Mouse (Mus musculus): ENCODE measurements around the gene Il5ra. TPM values are rescaled to one million over a fixed set of nuclear protein-coding genes. Genes with fewer than 3 reads are reported as not detected.

Gene Il5ra
- polyA plus RNA-seq (2014; fragmentation: Nextera tagmentation; extraction: Ambion mirVana) = not detected in 2 replicates

- Histone ChIP-seq H3K36me3 (ENCODE audit: control insufficient read depth, insufficient read depth, low read length) (no peaks in the 10 kb centered on the region), H3K27me3 (ENCODE audit: control insufficient read depth, insufficient read depth, low read length) (no peaks in the 10 kb centered on the region), H3K4me1 (ENCODE audit: control insufficient read depth, insufficient read depth, low read length) (no peaks in the 10 kb centered on the region), H3K9me3 (ENCODE audit: control insufficient read depth, low read length) (no peaks in the 10 kb centered on the region), H3K4me3 (ENCODE audit: low read depth, low read length) (no peak within 1 kb of the TSS), H3K4me2 (ENCODE audit: low read depth, severe bottlenecking) (no peak within 1 kb of the TSS), H3K9ac (ENCODE audit: low read length) (no peak within 1 kb of the TSS), H3K27ac (replicated peaks; ENCODE audit: low read depth, low read length) (no peak within 1 kb of the TSS)
- WGBS = 77% methylated on average over 6 of the region's 6 CpGs
- DNase-seq (ENCODE audit: low spot score) (no peak), ATAC-seq (ENCODE audit: insufficient number of reproducible peaks, low FRiP score, low TSS enrichment, low read depth) (no peak)
Observed at GRCm38 (mm10) chr6:106748887-106749388, at the start of gene Il5ra. Gene Il5ra (minus strand): TSS chr6:106749037.

GRCm38 (mm10) chr6:106794094-106794814 lies 45.4 kb upstream of the Il5ra start:
- Histone ChIP-seq H3K4me2 (ENCODE audit: low read depth, severe bottlenecking) (no peak overlapping the region), H3K27ac (replicated peaks; ENCODE audit: low read depth, low read length) (no peak overlapping the region), H3K9ac (ENCODE audit: low read length) (no peak overlapping the region), H3K9me3 (ENCODE audit: control insufficient read depth, low read length) (no peaks in the 10 kb centered on the region), H3K27me3 (ENCODE audit: control insufficient read depth, insufficient read depth, low read length) (no peaks in the 10 kb centered on the region), H3K36me3 (ENCODE audit: control insufficient read depth, insufficient read depth, low read length) (0 out of 2 replicates have a peak, but pooled peaks cover 4% of the 10 kb centered on the region), H3K4me3 (ENCODE audit: low read depth, low read length) (no peak overlapping the region), H3K4me1 (ENCODE audit: control insufficient read depth, insufficient read depth, low read length) (peaks cover 5% of the 10 kb centered on the region; the same call in 1 of the 2 replicates)
- WGBS = 91% methylated on average over 13 of the region's 13 CpGs
- DNase-seq (ENCODE audit: low spot score) = no peak
- ATAC-seq (ENCODE audit: insufficient number of reproducible peaks, low FRiP score, low TSS enrichment, low read depth) = no peak

- H3K4me1 ChIP-seq (ENCODE audit: control insufficient read depth, insufficient read depth, low read length) = 0 out of 2 replicates have a peak, but pooled peaks cover under 1% of the 10 kb centered on the region
- no peak overlapping the region for H3K9ac ChIP-seq (ENCODE audit: low read length)
- no peak overlapping the region for H3K27ac ChIP-seq (replicated peaks; ENCODE audit: low read depth, low read length)
- ATAC-seq (ENCODE audit: insufficient number of reproducible peaks, low FRiP score, low TSS enrichment, low read depth) = no peak
- H3K9me3 ChIP-seq (ENCODE audit: control insufficient read depth, low read length) = no peaks in the 10 kb centered on the region
- DNase-seq (ENCODE audit: low spot score) = no peak
- H3K27me3 ChIP-seq (ENCODE audit: control insufficient read depth, insufficient read depth, low read length) = no peaks in the 10 kb centered on the region
- no peak overlapping the region for H3K4me2 ChIP-seq (ENCODE audit: low read depth, severe bottlenecking)
- 0 out of 2 replicates have a peak, but pooled peaks cover 4% of the 10 kb centered on the region for H3K36me3 ChIP-seq (ENCODE audit: control insufficient read depth, insufficient read depth, low read length)
- 98% methylated on average over 10 of the region's 10 CpGs for WGBS
- no peak overlapping the region for H3K4me3 ChIP-seq (ENCODE audit: low read depth, low read length)
Observed at GRCm38 (mm10) chr6:106793621-106794020, 44.8 kb upstream of the Il5ra start.

GRCm38 (mm10) chr6:106793088-106793487 lies 44.3 kb upstream of the Il5ra start:
- WGBS = 93% methylated on average over 7 of the region's 7 CpGs
- no peak overlapping the region for H3K4me2 ChIP-seq (ENCODE audit: low read depth, severe bottlenecking)
- no peak overlapping the region for H3K27ac ChIP-seq (replicated peaks; ENCODE audit: low read depth, low read length)
- DNase-seq (ENCODE audit: low spot score) (no peak), ATAC-seq (ENCODE audit: insufficient number of reproducible peaks, low FRiP score, low TSS enrichment, low read depth) (no peak)
- H3K9ac ChIP-seq (ENCODE audit: low read length) = no peak overlapping the region
- 0 out of 2 replicates have a peak, but pooled peaks cover 4% of the 10 kb centered on the region for H3K36me3 ChIP-seq (ENCODE audit: control insufficient read depth, insufficient read depth, low read length)
- H3K9me3 ChIP-seq (ENCODE audit: control insufficient read depth, low read length) = no peaks in the 10 kb centered on the region
- H3K4me3 ChIP-seq (ENCODE audit: low read depth, low read length) = no peak overlapping the region
- no peaks in the 10 kb centered on the region for H3K4me1 ChIP-seq (ENCODE audit: control insufficient read depth, insufficient read depth, low read length)
- H3K27me3 ChIP-seq (ENCODE audit: control insufficient read depth, insufficient read depth, low read length) = no peaks in the 10 kb centered on the region

GRCm38 (mm10) chr6:106792486-106792885 lies 43.6 kb upstream of the Il5ra start:
- ATAC-seq (ENCODE audit: insufficient number of reproducible peaks, low FRiP score, low TSS enrichment, low read depth) = no peak
- no peak overlapping the region for H3K4me3 ChIP-seq (ENCODE audit: low read depth, low read length)
- H3K9ac ChIP-seq (ENCODE audit: low read length) = no peak overlapping the region
- H3K27ac ChIP-seq (replicated peaks; ENCODE audit: low read depth, low read length) = no peak overlapping the region
- no peaks in the 10 kb centered on the region for H3K9me3 ChIP-seq (ENCODE audit: control insufficient read depth, low read length)
- WGBS = 95% methylated on average over 5 of the region's 5 CpGs
- no peak overlapping the region for H3K4me2 ChIP-seq (ENCODE audit: low read depth, severe bottlenecking)
- no peaks in the 10 kb centered on the region for H3K4me1 ChIP-seq (ENCODE audit: control insufficient read depth, insufficient read depth, low read length)
- H3K27me3 ChIP-seq (ENCODE audit: control insufficient read depth, insufficient read depth, low read length) = no peaks in the 10 kb centered on the region
- no peak for DNase-seq (ENCODE audit: low spot score)
- 0 out of 2 replicates have a peak, but pooled peaks cover 4% of the 10 kb centered on the region for H3K36me3 ChIP-seq (ENCODE audit: control insufficient read depth, insufficient read depth, low read length)

GRCm38 (mm10) chr6:106791429-106791828 lies 42.6 kb upstream of the Il5ra start:
- WGBS = 93% methylated on average over 8 of the region's 8 CpGs
- H3K36me3 ChIP-seq (ENCODE audit: control insufficient read depth, insufficient read depth, low read length) = 0 out of 2 replicates have a peak, but pooled peaks cover 4% of the 10 kb centered on the region
- no peak for DNase-seq (ENCODE audit: low spot score)

GRCm38 (mm10) chr6:106787138-106787537 lies 38.3 kb upstream of the Il5ra start:
- Histone ChIP-seq H3K27ac (replicated peaks; ENCODE audit: low read depth, low read length) (no peak overlapping the region), H3K36me3 (ENCODE audit: control insufficient read depth, insufficient read depth, low read length) (no peaks in the 10 kb centered on the region; the same call in 1 of the 2 replicates)
- 93% methylated on average over 3 of the region's 3 CpGs for WGBS

More at GRCm38 (mm10) chr6:106791429-106791828, 42.6 kb upstream of the Il5ra start:
- H3K27me3 ChIP-seq (ENCODE audit: control insufficient read depth, insufficient read depth, low read length) = no peaks in the 10 kb centered on the region
- H3K4me3 ChIP-seq (ENCODE audit: low read depth, low read length) = no peak overlapping the region
- no peaks in the 10 kb centered on the region for H3K4me1 ChIP-seq (ENCODE audit: control insufficient read depth, insufficient read depth, low read length)
- H3K9ac ChIP-seq (ENCODE audit: low read length) = no peak overlapping the region
- H3K4me2 ChIP-seq (ENCODE audit: low read depth, severe bottlenecking) = no peak overlapping the region
- no peak for ATAC-seq (ENCODE audit: insufficient number of reproducible peaks, low FRiP score, low TSS enrichment, low read depth)
- H3K27ac ChIP-seq (replicated peaks; ENCODE audit: low read depth, low read length) = no peak overlapping the region
- H3K9me3 ChIP-seq (ENCODE audit: control insufficient read depth, low read length) = no peaks in the 10 kb centered on the region

GRCm38 (mm10) chr6:106770046-106770445 lies 21.2 kb upstream of the Il5ra start:
- Histone ChIP-seq H3K27ac (replicated peaks; ENCODE audit: low read depth, low read length) (no peak overlapping the region), H3K4me1 (ENCODE audit: control insufficient read depth, insufficient read depth, low read length) (peaks cover 2% of the 10 kb centered on the region), H3K4me2 (ENCODE audit: low read depth, severe bottlenecking) (peak overlapping the region; percentile 74), H3K36me3 (ENCODE audit: control insufficient read depth, insufficient read depth, low read length) (peaks cover 4% of the 10 kb centered on the region; the same call in 1 of the 2 replicates), H3K27me3 (ENCODE audit: control insufficient read depth, insufficient read depth, low read length) (no peaks in the 10 kb centered on the region), H3K9ac (ENCODE audit: low read length) (no peak overlapping the region; the same call in 1 of the 2 replicates), H3K9me3 (ENCODE audit: control insufficient read depth, low read length) (no peaks in the 10 kb centered on the region), H3K4me3 (ENCODE audit: low read depth, low read length) (peak overlapping the region; percentile 65)
- ATAC-seq (ENCODE audit: insufficient number of reproducible peaks, low FRiP score, low TSS enrichment, low read depth) = no peak
- DNase-seq (ENCODE audit: low spot score) = no peak
- 55% methylated on average over 4 of the region's 4 CpGs for WGBS

More at GRCm38 (mm10) chr6:106787138-106787537, 38.3 kb upstream of the Il5ra start:
- no peaks in the 10 kb centered on the region for H3K9me3 ChIP-seq (ENCODE audit: control insufficient read depth, low read length)
- no peaks in the 10 kb centered on the region for H3K4me1 ChIP-seq (ENCODE audit: control insufficient read depth, insufficient read depth, low read length)
- no peak overlapping the region for H3K4me2 ChIP-seq (ENCODE audit: low read depth, severe bottlenecking)
- ATAC-seq (ENCODE audit: insufficient number of reproducible peaks, low FRiP score, low TSS enrichment, low read depth) (no peak), DNase-seq (ENCODE audit: low spot score) (no peak)
- H3K4me3 ChIP-seq (ENCODE audit: low read depth, low read length) = no peak overlapping the region
- H3K27me3 ChIP-seq (ENCODE audit: control insufficient read depth, insufficient read depth, low read length) = no peaks in the 10 kb centered on the region
- H3K9ac ChIP-seq (ENCODE audit: low read length) = no peak overlapping the region

All from limb, embryonic 11.5 days (tissue).